In the genomic region with DNA sequence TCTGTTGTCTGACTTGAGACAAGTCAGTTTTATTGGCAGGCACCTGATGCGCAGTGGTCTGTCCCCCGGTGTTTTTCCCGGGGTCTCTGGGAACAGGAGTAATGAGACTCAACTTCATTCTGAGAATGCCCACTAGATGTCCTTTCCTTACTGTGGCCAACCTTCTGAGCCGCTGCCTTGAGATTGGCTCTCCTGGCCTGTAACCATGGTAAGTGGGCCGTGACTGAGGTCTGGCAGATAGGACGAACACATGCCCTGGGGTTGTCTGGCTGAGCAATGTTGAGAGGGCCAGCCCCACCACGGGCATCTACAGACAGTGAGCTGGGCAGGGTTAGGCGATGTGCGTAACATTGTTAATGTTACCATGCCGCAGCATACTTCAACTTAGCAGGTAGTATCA, we compare ENCODE assay signal across 11 mouse cellular contexts. TPM values are rescaled to one million over a fixed set of nuclear protein-coding genes. Genes with fewer than 3 reads are reported as not detected.
DNase-seq lines count a peak whose midpoint lies in the region; ATAC-seq and TF ChIP-seq lines count a peak whose summit lies in the region.
"Had no signal": no experiment of that assay in that cellular context is flagged by ENCODE, and none has a peak within 500 bp of the region (broad histone marks: within the 10 kb centered on the region; RNA-seq: fewer than 3 reads in every experiment).

No protein-coding gene starts in this region.

- DNase-seq in heart, adult 11 months, result peak; percentile 94
- no peak for DNase-seq in heart, adult 8-10 months (ENCODE audit: low spot score)
- DNase-seq in spleen, adult 2 months (ENCODE audit: low read depth in 1 of 2, low spot score in 2 of 2), result no peak
- DNase-seq in spleen, adult 12 weeks (ENCODE audit: low spot score), result no peak
- DNase-seq in T-cell, adult 2 months (ENCODE audit: low spot score), result no peak
- no peak for DNase-seq in urinary bladder, adult 18-20 months (ENCODE audit: low spot score in 2 of 2)
- DNase-seq in layer of hippocampus, adult 18-20 months (ENCODE audit: low spot score in 2 of 2), result no peak
- DNase-seq: adrenal gland, postnatal 36 days had no signal

- no peaks in the 10 kb centered on the region for H3K9me3 ChIP-seq in kidney, embryonic 14.5 days (ENCODE audit: control insufficient read depth, low read length)
- H3K9me3 ChIP-seq: embryonic facial prominence, embryonic 12.5 days; liver, embryonic 12.5 days had no signal

- ATAC-seq in kidney, embryonic 14.5 days (ENCODE audit: low FRiP score, low TSS enrichment), result 0 out of 2 replicates have a peak, but pooled peaks have one; percentile 72
- ATAC-seq: liver, embryonic 12.5 days had no signal

- 74% methylated on average over 10 of the region's 10 CpGs for WGBS in spleen, adult 2 months
- WGBS in kidney, embryonic 14.5 days, result 45% methylated on average over 10 of the region's 10 CpGs

- no peaks in the 10 kb centered on the region for H3K27me3 ChIP-seq in spleen, adult 2 months (ENCODE audit: control insufficient read depth, insufficient read depth, low read length)
- no peaks in the 10 kb centered on the region for H3K27me3 ChIP-seq in kidney, embryonic 14.5 days (ENCODE audit: control insufficient read depth, insufficient read depth, low read length)
- H3K27me3 ChIP-seq: embryonic facial prominence, embryonic 12.5 days; liver, embryonic 12.5 days had no signal

- no peaks in the 10 kb centered on the region for H3K36me3 ChIP-seq in spleen, adult 2 months (ENCODE audit: control insufficient read depth, insufficient read depth, low read length)
- H3K36me3 ChIP-seq in kidney, embryonic 14.5 days (ENCODE audit: control insufficient read depth, insufficient read depth, low read length), result no peaks in the 10 kb centered on the region
- H3K36me3 ChIP-seq: embryonic facial prominence, embryonic 12.5 days; liver, embryonic 12.5 days had no signal

- TF ChIP-seq POLR2A in spleen, adult 2 months (IDR thresholded peaks at IDR 0.05; ENCODE audit: low read depth, low read length), result no peak

- H3K27ac ChIP-seq in spleen, adult 2 months (ENCODE audit: insufficient read depth, low read length), result peak overlapping the region; percentile 10; the same call in 1 of the 2 replicates
- H3K27ac ChIP-seq in kidney, embryonic 14.5 days (ENCODE audit: low read depth, low read length), result no peak overlapping the region
- H3K27ac ChIP-seq: embryonic facial prominence, embryonic 12.5 days; liver, embryonic 12.5 days had no signal

- H3K9ac ChIP-seq in kidney, embryonic 14.5 days (ENCODE audit: low read depth, low read length), result no peak overlapping the region
- H3K9ac ChIP-seq: embryonic facial prominence, embryonic 12.5 days; liver, embryonic 12.5 days had no signal

- TF ChIP-seq CTCF in spleen, adult 2 months (IDR thresholded peaks at IDR 0.05; ENCODE audit: extremely low read depth, insufficient read depth, insufficient read length, insufficient replicate concordance), result no peak

- no peak overlapping the region for H3K4me2 ChIP-seq in kidney, embryonic 14.5 days (replicated peaks; ENCODE audit: low read depth, low read length)
- H3K4me2 ChIP-seq: embryonic facial prominence, embryonic 12.5 days; liver, embryonic 12.5 days had no signal

- H3K4me1 ChIP-seq in spleen, adult 2 months (ENCODE audit: control insufficient read depth, insufficient read depth, insufficient read length), result peaks cover 6% of the 10 kb centered on the region; the same call in 1 of the 2 replicates
- H3K4me1 ChIP-seq in kidney, embryonic 14.5 days (ENCODE audit: control insufficient read depth, insufficient read depth, low read length), result no peaks in the 10 kb centered on the region; the same call in 1 of the 2 replicates
- H3K4me1 ChIP-seq: embryonic facial prominence, embryonic 12.5 days had no signal

- H3K4me3 ChIP-seq in spleen, adult 2 months (ENCODE audit: extremely low read depth, insufficient read depth, insufficient read length), result no peak overlapping the region
- no peak overlapping the region for H3K4me3 ChIP-seq in kidney, embryonic 14.5 days (ENCODE audit: low read length)
- H3K4me3 ChIP-seq: embryonic facial prominence, embryonic 12.5 days; liver, embryonic 12.5 days had no signal

RNA-seq across cellular contexts. Expression of gene Slc2a8, which starts 42.7 kb away (rescaled TPM):
- 10 to 100 TPM; 15.2 to 20.2 (median 17.1) TPM for total RNA-seq in heart, adult 8-10 months (2022)
- 24.7 and 28.0 TPM in 2 replicates for polyA plus RNA-seq in spleen, adult 2 months (2012; rRNA removed)
- 19.0 and 21.1 TPM in 2 replicates for polyA plus RNA-seq in kidney, embryonic 14.5 days (2014; fragmentation: Nextera tagmentation; extraction: Ambion mirVana)
- total RNA-seq in layer of hippocampus, adult 18-20 months (2021), result 10 to 100 TPM; 20.5 to 20.7 TPM
